Mouse (Mus musculus): ENCODE measurements around the gene Usp31. TPM values are rescaled to one million over a fixed set of nuclear protein-coding genes. Genes with fewer than 3 reads are reported as not detected.

Gene Usp31
- total and polyA plus RNA-seq, 3 experiments, result 6.4 to 9.1 (median 7.5) TPM

DNA sequence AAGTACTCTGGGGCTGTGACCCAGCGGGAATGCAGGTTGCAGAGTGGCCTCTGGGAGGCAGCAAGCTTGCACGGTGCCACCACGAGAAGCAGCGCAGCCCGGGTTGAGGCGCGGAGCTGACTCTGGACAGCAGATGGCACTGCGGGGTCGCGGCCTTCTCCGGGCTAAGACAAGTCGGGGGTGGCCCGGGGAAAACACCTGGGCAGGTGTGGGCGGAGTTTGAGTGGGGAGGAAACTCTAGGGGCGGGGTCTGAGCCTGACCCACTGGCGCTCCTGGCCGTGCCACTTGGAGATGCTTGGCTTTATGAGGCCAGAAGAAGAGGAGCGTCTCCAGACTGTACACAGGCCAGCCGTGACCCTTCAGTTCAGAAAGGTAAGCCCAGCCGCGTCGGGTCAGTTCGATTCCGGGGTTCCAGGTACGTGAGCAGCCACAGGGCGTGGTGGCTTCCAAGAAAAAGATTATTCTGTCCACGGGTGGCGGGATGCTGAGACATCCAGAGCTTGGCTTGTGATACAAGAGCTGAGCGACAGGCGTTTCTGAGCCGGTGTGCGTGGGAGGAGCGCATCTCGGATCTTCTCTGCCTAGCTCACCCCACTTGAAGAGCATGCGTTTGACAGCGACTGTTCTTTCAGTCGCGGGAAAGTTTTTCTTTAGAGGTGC, 27.2 kb upstream of the Usp31 start, which contains the start of gene Scnn1g:
Scnn1g (plus strand) TSS at position 309 of the 661 bp plus-strand sequence.
- in situ Hi-C loops (cut with MboI; ENCODE audit: low pct_ligation_motif_present, low pct_unique_long_range_greater_than_20kb, low sequenced_read_pairs) (loop anchor here (5.0 kb wide), 1 partner anchor 228 kb away; no protein-coding TSS in a partner anchor), dilution Hi-C loops (cut with MboI; ENCODE audit: extremely low pct_ligation_motif_present, extremely low pct_unique_long_range_greater_than_20kb, low sequenced_read_pairs) (no loop called here)
- Histone ChIP-seq H3K4me1 (ENCODE audit: control insufficient read depth in 1 of 2, insufficient read depth in 2 of 2) (peaks cover 3% of the 10 kb centered on the region in 2 experiments; a peak in 3 of 4 replicates), H3K4me2 (ENCODE audit: insufficient read depth, low read depth, poor library complexity, severe bottlenecking) (peak within 1 kb of the TSS; percentile 54; the same call in 1 of the 2 replicates), H3K36me3 (replicated peaks in 1 of 2; ENCODE audit: control insufficient read depth in 1 of 2, insufficient read depth in 1 of 2, low read length in 1 of 2) (no peaks in the 10 kb centered on the region), H3K27ac (ENCODE audit: insufficient read depth, low read depth) (no peak within 1 kb of the TSS), H3K79me2 (replicated peaks; ENCODE audit: control insufficient read depth, extremely low read depth, insufficient read depth, poor library complexity, severe bottlenecking) (no peaks in the 10 kb centered on the region), H3K4me3 (replicated peaks in 1 of 3; ENCODE audit: low read depth in 2 of 3, low read length in 2 of 3, poor library complexity in 1 of 3) (no peak within 1 kb of the TSS), H3K9me3 (replicated peaks; ENCODE audit: low read length) (no peaks in the 10 kb centered on the region), H3K27me3 (replicated peaks) (peaks cover 26% of the 10 kb centered on the region), H3K9ac (ENCODE audit: insufficient read depth, low read depth) (no peak within 1 kb of the TSS)
- no peak for TF ChIP-seq RCOR1 (conservative IDR thresholded peaks at IDR 0.05; ENCODE audit: low read depth, low read length)
- TF ChIP-seq POLR2AphosphoS2 (IDR thresholded peaks at IDR 0.05; ENCODE audit: low read depth, low read length), result no peak
- no peak for TF ChIP-seq GABPA (IDR thresholded peaks at IDR 0.05; ENCODE audit: insufficient replicate concordance, low read depth, low read length)
- TF ChIP-seq CHD2 (IDR thresholded peaks at IDR 0.05; ENCODE audit: low read length), result no peak
- TF ChIP-seq CTCF (conservative IDR thresholded peaks at IDR 0.05 in 1 of 2, IDR thresholded peaks at IDR 0.05 in 1 of 2; ENCODE audit: low read depth in 2 of 2, low read length in 2 of 2), result peak; percentile 35 to 100; a peak in 3 of 4 replicates
- no peak for TF ChIP-seq CHD1 (IDR thresholded peaks at IDR 0.05; ENCODE audit: low read depth, low read length)
- TF ChIP-seq NRF1 (IDR thresholded peaks at IDR 0.05; ENCODE audit: low read depth, low read length), result 0 out of 2 replicates have a peak, but pooled peaks have one; percentile 20
- TF ChIP-seq TBP (conservative IDR thresholded peaks at IDR 0.05; ENCODE audit: low read depth, low read length), result no peak
- TF ChIP-seq BHLHE40 (IDR thresholded peaks at IDR 0.05; ENCODE audit: low read depth, low read length), result no peak
- TF ChIP-seq MAZ (IDR thresholded peaks at IDR 0.05; ENCODE audit: low read depth, low read length), result no peak
- TF ChIP-seq JUND (conservative IDR thresholded peaks at IDR 0.05; ENCODE audit: low read depth, low read length), result no peak
- no peak for TF ChIP-seq E2F4 (IDR thresholded peaks at IDR 0.05; ENCODE audit: insufficient replicate concordance, low read depth, low read length)
- TF ChIP-seq SIN3A (IDR thresholded peaks at IDR 0.05; ENCODE audit: low read length), result no peak
- TF ChIP-seq JUN (IDR thresholded peaks at IDR 0.05; ENCODE audit: insufficient read depth, low read depth, low read length), result no peak
- no peak for TF ChIP-seq ZMIZ1 (IDR thresholded peaks at IDR 0.05; ENCODE audit: low read depth, low read length)
- TF ChIP-seq PAX5 (IDR thresholded peaks at IDR 0.05; ENCODE audit: low read length), result no peak
- peak; percentile 43; the same call in 1 of the 2 replicates for TF ChIP-seq NELFE (IDR thresholded peaks at IDR 0.05; ENCODE audit: low read depth, low read length)
- no peak for TF ChIP-seq EP300 (IDR thresholded peaks at IDR 0.05; ENCODE audit: low read length)
- peak; percentile 49; the same call in 1 of the 2 replicates for TF ChIP-seq TCF12 (IDR thresholded peaks at IDR 0.05; ENCODE audit: low read depth, low read length)
- no peak for TF ChIP-seq ZNF384 (IDR thresholded peaks at IDR 0.05; ENCODE audit: low read depth, low read length)
- no peak for TF ChIP-seq ELF1 (IDR thresholded peaks at IDR 0.05; ENCODE audit: low read depth, low read length)
- no peak for TF ChIP-seq MAFK (IDR thresholded peaks at IDR 0.05; ENCODE audit: insufficient replicate concordance, low read length)
- peak; percentile 37; the same call in 1 of the 2 replicates for TF ChIP-seq MAX (IDR thresholded peaks at IDR 0.05; ENCODE audit: low read length)
- TF ChIP-seq UBTF (IDR thresholded peaks at IDR 0.05; ENCODE audit: low read depth, low read length), result no peak
- TF ChIP-seq ETS1 (conservative IDR thresholded peaks at IDR 0.05; ENCODE audit: low read depth, low read length), result no peak
- no peak for TF ChIP-seq HCFC1 (IDR thresholded peaks at IDR 0.05; ENCODE audit: low read depth, low read length)
- no peak; the same call in 1 of the 2 replicates for TF ChIP-seq MEF2A (IDR thresholded peaks at IDR 0.05; ENCODE audit: borderline replicate concordance, low read depth, low read length)
- TF ChIP-seq ZC3H11A (IDR thresholded peaks at IDR 0.05; ENCODE audit: low read depth, low read length), result peak; percentile 88
- TF ChIP-seq POLR2A (IDR thresholded peaks at IDR 0.05; ENCODE audit: low read depth, low read length), result no peak
- TF ChIP-seq MXI1 (IDR thresholded peaks at IDR 0.05; ENCODE audit: low read depth, low read length), result no peak
- TF ChIP-seq RAD21 (IDR thresholded peaks at IDR 0.05; ENCODE audit: low read depth, low read length), result peak; percentile 99
- TF ChIP-seq USF1 (IDR thresholded peaks at IDR 0.05; ENCODE audit: low read depth, low read length), result no peak
- no peak for TF ChIP-seq MYC (IDR thresholded peaks at IDR 0.05; ENCODE audit: low read depth, low read length)
- TF ChIP-seq USF2 (conservative IDR thresholded peaks at IDR 0.05; ENCODE audit: low read depth, low read length), result no peak
- no peak for TF ChIP-seq KAT2A (IDR thresholded peaks at IDR 0.05; ENCODE audit: insufficient replicate concordance, low read length)
- peak; percentile 96 for TF ChIP-seq SMC3 (IDR thresholded peaks at IDR 0.05; ENCODE audit: low read depth, low read length)
- TF ChIP-seq ZKSCAN1 (IDR thresholded peaks at IDR 0.05; ENCODE audit: borderline replicate concordance, low read depth, low read length), result no peak
- peak; percentile 52; the same call in 1 of the 2 replicates for TF ChIP-seq IRF4 (IDR thresholded peaks at IDR 0.05; ENCODE audit: low read depth, low read length)
- peak; percentile 77 for DNase-seq (ENCODE audit: extremely low read depth)

Measured in CH12.LX (cell line).